Mouse (Mus musculus) liver, embryonic 14.5 days (tissue): ENCODE measurements around the gene Atp13a4. TPM values are rescaled to one million over a fixed set of nuclear protein-coding genes. Genes with fewer than 3 reads are reported as not detected.
A peak's percentile ranks its signal among the peaks of the same experiment; 100 is the strongest.

Source experiments
- ATAC-seq: fragments of 200-750 bp; cut with Nextera tagmentation; 2 replicates; pipeline ENCODE4 v1.8.0; 2017; ENCODE audit warnings: moderate number of reproducible peaks, mild to moderate bottlenecking, moderate library complexity; ENCODE audit not compliant: insufficient read depth
- DNase-seq, 3 experiments: peaks; one replicate each; pipeline ENCODE4 v3.0.0-alpha.2; 2012 to 2013; ENCODE audit warnings: low read depth in 3 of 3, low spot score in 3 of 3
- H3K27ac ChIP-seq: fragments of 300-500 bp; sonication (generic); 2 replicates; pipeline ENCODE4 v1.5.1; 2014; ENCODE audit warnings: moderate library complexity, mild to moderate bottlenecking, control low read depth, inconsistent platforms
- H3K27me3 ChIP-seq: fragments of 300-500 bp; sonication (generic); 2 replicates; pipeline ENCODE4 v1.6.1; 2014; ENCODE audit warnings: mild to moderate bottlenecking, low read length, moderate library complexity; ENCODE audit not compliant: control insufficient read depth, insufficient read depth
- H3K36me3 ChIP-seq: fragments of 300-500 bp; sonication (generic); replicated peaks from 2 replicates; pipeline ENCODE4 v1.6.1; 2014; ENCODE audit warnings: low read depth; ENCODE audit not compliant: control insufficient read depth, insufficient read depth
- H3K4me1 ChIP-seq, 2 experiments: fragments of 200-500 bp in 1 of 2; fragments of 300-500 bp in 1 of 2; sonication (generic) in 1 of 2; replicated peaks; 2 replicates each; pipeline ENCODE4 v1.6.1; 2012 to 2014; ENCODE audit warnings: antibody characterized with exemption in 1 of 2, inconsistent platforms in 1 of 2, low read length in 1 of 2; ENCODE audit not compliant: control insufficient read depth in 2 of 2, insufficient read depth in 2 of 2
- H3K4me2 ChIP-seq: fragments of 300-500 bp; sonication (generic); 2 replicates; pipeline ENCODE4 v1.6.1; 2014; ENCODE audit warnings: low read depth, mild to moderate bottlenecking, control low read depth, moderate library complexity
- H3K4me3 ChIP-seq, 2 experiments: fragments of 200-500 bp in 1 of 2; fragments of 300-500 bp in 1 of 2; sonication (generic) in 1 of 2; 2 replicates each; pipeline ENCODE4 v1.5.1; 2012 to 2014; ENCODE audit warnings: low read depth in 2 of 2, low read length in 2 of 2, mild to moderate bottlenecking in 2 of 2, control low read depth in 1 of 2, inconsistent platforms in 1 of 2, moderate library complexity in 1 of 2; ENCODE audit not compliant: insufficient read depth in 1 of 2
- H3K9ac ChIP-seq: fragments of 300-500 bp; sonication (generic); replicated peaks from 2 replicates; pipeline ENCODE4 v1.6.1; 2014; ENCODE audit warnings: mild to moderate bottlenecking, control low read depth, moderate library complexity
- H3K9me3 ChIP-seq: fragments of 300-500 bp; sonication (generic); 2 replicates; pipeline ENCODE4 v1.6.1; 2016; ENCODE audit warnings: low read length, mixed read lengths; ENCODE audit not compliant: control insufficient read depth
- CTCF ChIP-seq: IDR thresholded peaks from 2 replicates; pipeline ENCODE4 v1.5.1; 2016; ENCODE audit warnings: antibody characterized with exemption, low read depth, control low read depth
- EP300 ChIP-seq: IDR thresholded peaks from 2 replicates; pipeline ENCODE4 v1.6.1; 2016; ENCODE audit warnings: antibody characterized with exemption, low read depth
- WGBS: fragments of 180-500 bp; shearing (Covaris S2); extraction: QIAGEN DNeasy Blood & Tissue Kit; methylation state at CpG from one replicate; pipeline ENCODE4 v1.1.7; 2014; ENCODE audit not compliant: insufficient replicate concordance; 5-methylcytosine and 5-hydroxymethylcytosine counted together
- polyA plus RNA-seq, 2 experiments: library from polyadenylated mRNA; depleted of rRNA in 1 of 2; stranded (reverse) in 1 of 2; unstranded in 1 of 2; fragments of >200 nt; fragmentation: Nextera tagmentation in 1 of 2; extraction: Ambion mirVana in 1 of 2; gene quantifications; 2 replicates each; pipeline versions ENCODE4 v1.2.1 to v1.2.3; 2012 to 2014

Gene Atp13a4
- polyA plus RNA-seq, 2 experiments: not detected

DNA sequence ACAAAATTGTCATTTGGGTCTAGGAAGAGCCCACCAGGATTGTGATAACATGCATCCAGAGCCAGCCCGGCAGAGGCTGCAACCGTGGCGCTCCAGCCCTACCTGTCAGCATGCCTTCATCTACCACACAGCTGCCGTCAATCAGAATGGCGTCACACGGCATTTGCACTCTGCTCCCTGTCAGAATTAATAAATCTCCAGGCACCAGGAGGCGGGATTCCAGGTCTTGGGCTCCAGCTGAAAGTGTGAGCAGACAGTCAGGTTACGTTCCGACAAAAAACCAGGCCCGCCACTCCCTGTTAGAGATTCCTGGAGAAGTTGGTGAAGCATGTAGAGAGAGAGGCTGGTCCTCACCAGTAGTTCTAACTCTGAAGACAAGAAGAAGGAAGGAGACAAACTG is 85.3 kb downstream of the Atp13a4 start:
- DNase-seq: no peak
- Histone ChIP-seq H3K4me1 (no peaks in the 10 kb centered on the region), H3K36me3 (no peaks in the 10 kb centered on the region), H3K27ac (no peak overlapping the region), H3K9me3 (no peaks in the 10 kb centered on the region), H3K9ac (no peak overlapping the region), H3K27me3 (no peaks in the 10 kb centered on the region), H3K4me3 (no peak overlapping the region), H3K4me2 (no peak overlapping the region)
- TF ChIP-seq CTCF (no peak), EP300 (no peak)
- no peak for ATAC-seq
- WGBS: 71% methylated on average over 10 of the region's 10 CpGs

DNA sequence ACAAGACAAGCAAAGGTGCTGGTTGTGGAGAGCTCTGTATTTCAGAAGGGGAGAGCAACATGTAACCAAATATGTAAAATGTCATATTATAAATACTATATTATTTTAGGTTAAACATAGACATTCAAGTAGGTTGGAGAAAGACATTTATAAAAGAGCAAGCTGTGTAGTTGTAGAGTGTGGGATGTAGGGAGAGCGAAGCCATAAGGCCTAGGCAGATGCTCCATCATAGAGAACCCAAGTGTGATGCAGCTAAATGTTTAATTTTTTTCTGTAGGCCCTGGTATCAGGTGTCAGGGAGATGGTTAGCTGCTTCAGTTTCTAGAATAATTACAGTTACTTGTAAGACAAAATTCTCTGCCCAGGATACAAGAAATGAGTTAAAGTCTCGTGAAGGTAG is 87.8 kb downstream of the Atp13a4 start:
- H3K4me3 ChIP-seq: no peak overlapping the region
- no peak overlapping the region for H3K27ac ChIP-seq
- no peaks in the 10 kb centered on the region for H3K4me1 ChIP-seq
- H3K36me3 ChIP-seq: no peaks in the 10 kb centered on the region
- H3K9me3 ChIP-seq: no peaks in the 10 kb centered on the region
- TF ChIP-seq EP300: no peak
- DNase-seq (no peak), ATAC-seq (no peak)
- H3K9ac ChIP-seq: no peak overlapping the region
- 61% methylated on average over 2 of the region's 2 CpGs for WGBS
- no peaks in the 10 kb centered on the region for H3K27me3 ChIP-seq
- no peak overlapping the region for H3K4me2 ChIP-seq

DNA sequence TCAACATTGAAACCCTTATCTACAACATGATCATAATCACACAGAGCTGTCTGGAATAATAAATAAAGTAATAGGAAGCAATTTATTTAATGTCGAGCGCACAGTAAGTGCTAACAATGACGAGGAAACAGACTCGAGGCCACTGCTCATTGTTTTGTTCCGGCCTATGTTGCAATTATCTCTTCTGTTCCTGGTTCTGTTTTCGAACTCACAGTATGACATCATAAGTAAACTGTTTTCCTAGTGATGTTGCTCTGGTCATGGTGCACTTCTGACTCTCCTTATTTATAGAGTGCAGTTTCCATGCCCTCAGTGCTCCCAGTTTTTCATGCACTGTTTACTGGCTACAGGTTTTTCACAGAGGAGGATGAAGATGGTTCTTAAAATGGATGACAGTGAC is 91.4 kb downstream of the Atp13a4 start:
- no peaks in the 10 kb centered on the region for H3K4me1 ChIP-seq
- H3K9me3 ChIP-seq: no peaks in the 10 kb centered on the region
- DNase-seq (no peak), ATAC-seq (no peak)
- WGBS: 35% methylated on average over 6 of the region's 6 CpGs
- H3K4me2 ChIP-seq: no peak overlapping the region
- no peak overlapping the region for H3K9ac ChIP-seq
- H3K27me3 ChIP-seq: no peaks in the 10 kb centered on the region
- no peak overlapping the region for H3K27ac ChIP-seq
- H3K4me3 ChIP-seq: no peak overlapping the region
- TF ChIP-seq CTCF (no peak), EP300 (no peak)
- H3K36me3 ChIP-seq: no peaks in the 10 kb centered on the region

DNA sequence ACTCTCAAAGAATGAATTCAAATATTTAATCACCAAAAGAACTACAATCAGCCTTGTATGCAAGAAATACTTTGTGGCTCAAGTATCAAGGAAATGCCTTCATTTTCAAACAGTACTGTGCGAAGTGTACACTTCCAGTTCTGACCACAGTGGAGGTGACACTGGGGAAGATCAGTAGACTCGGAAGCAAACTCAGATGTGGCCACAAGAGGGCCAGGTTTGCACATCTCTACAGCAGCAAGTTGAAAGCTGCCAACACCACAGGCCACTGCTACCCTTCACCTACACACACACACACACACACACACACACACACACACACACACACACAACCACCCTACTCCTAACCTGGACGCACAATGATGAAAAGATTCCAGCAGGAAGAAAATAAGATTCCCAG is 93.0 kb downstream of the Atp13a4 start:
- TF ChIP-seq EP300: no peak
- peak; percentile 56 for TF ChIP-seq CTCF
- no peaks in the 10 kb centered on the region for H3K9me3 ChIP-seq
- H3K27me3 ChIP-seq: no peaks in the 10 kb centered on the region
- ATAC-seq: no peak
- no peaks in the 10 kb centered on the region for H3K36me3 ChIP-seq
- DNase-seq: no peak
- no peak overlapping the region for H3K27ac ChIP-seq
- WGBS: 25% methylated on average over 3 of the region's 3 CpGs
- no peak overlapping the region for H3K4me2 ChIP-seq
- H3K9ac ChIP-seq: no peak overlapping the region
- H3K4me3 ChIP-seq: no peak overlapping the region
- H3K4me1 ChIP-seq: no peaks in the 10 kb centered on the region

DNA sequence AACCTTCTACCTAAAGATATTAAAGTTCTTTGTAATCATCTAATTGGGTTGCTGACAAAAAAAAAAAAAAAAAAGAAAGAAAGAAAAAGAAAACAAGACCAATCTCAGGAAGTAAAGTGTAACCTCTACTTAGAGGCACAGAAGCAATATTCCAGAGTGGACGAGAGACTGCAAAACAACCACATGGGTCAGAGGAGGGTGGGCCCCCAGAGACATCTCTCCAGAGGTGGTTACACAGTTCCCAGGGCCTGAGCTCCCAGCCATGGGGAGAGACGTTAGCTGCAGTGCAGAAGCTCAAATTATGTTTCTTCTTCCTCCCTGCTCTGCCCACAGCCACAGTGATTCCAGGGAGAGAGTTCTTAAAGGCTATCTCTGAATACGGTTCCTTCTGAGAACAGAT is 102.5 kb downstream of the Atp13a4 start:
- H3K27ac ChIP-seq: no peak overlapping the region
- 53% methylated on average over 3 of the region's 3 CpGs for WGBS
- H3K9me3 ChIP-seq: no peaks in the 10 kb centered on the region
- ATAC-seq: no peak
- no peaks in the 10 kb centered on the region for H3K27me3 ChIP-seq
- no peak overlapping the region for H3K4me2 ChIP-seq
- no peak overlapping the region for H3K9ac ChIP-seq
- no peak for TF ChIP-seq CTCF
- no peak for TF ChIP-seq EP300
- no peaks in the 10 kb centered on the region for H3K36me3 ChIP-seq
- DNase-seq: no peak
- no peak overlapping the region for H3K4me3 ChIP-seq
- H3K4me1 ChIP-seq: no peaks in the 10 kb centered on the region
